Mouse (Mus musculus) spleen, adult 2 months (tissue): ENCODE measurements around the gene Tsc1.

Experiments
- CTCF ChIP-seq: fragments of 200-500 bp; IDR thresholded peaks from 2 replicates; pipeline ENCODE4 v1.5.1; 2011; ENCODE audit warnings: mild to moderate bottlenecking, inconsistent platforms; ENCODE audit not compliant: insufficient read depth, insufficient read length, insufficient replicate concordance; ENCODE audit errors: extremely low read depth
- POLR2A ChIP-seq: fragments of 200-500 bp; IDR thresholded peaks from 2 replicates; pipeline ENCODE4 v1.6.1; 2011; ENCODE audit warnings: low read depth, low read length, inconsistent platforms

GRCm38 (mm10) chr2:28603542-28603941 lies 37.5 kb upstream of the Tsc1 start:
- TF ChIP-seq CTCF (no peak), POLR2A (no peak)
